Mouse (Mus musculus) ES-E14 (cell line): Measurements from ENCODE around the gene Ccdc12.

ENCODE experiments used
- CHD2 ChIP-seq: IDR thresholded peaks from 2 replicates; pipeline ENCODE4 v1.6.1; 2014; ENCODE audit warnings: mild to moderate bottlenecking, low read depth, low read length, inconsistent platforms
- HCFC1 ChIP-seq: IDR thresholded peaks from 2 replicates; pipeline ENCODE4 v1.6.1; 2012; ENCODE audit warnings: low read length, inconsistent platforms, borderline replicate concordance; ENCODE audit not compliant: insufficient read depth
- MAFK ChIP-seq: IDR thresholded peaks from 2 replicates; pipeline ENCODE4 v1.6.1; 2014; ENCODE audit warnings: mild to moderate bottlenecking, low read depth, low read length, inconsistent platforms; ENCODE audit not compliant: insufficient read depth
- ZC3H11A ChIP-seq: IDR thresholded peaks from 2 replicates; pipeline ENCODE4 v1.6.1; 2012; ENCODE audit warnings: low read depth, mild to moderate bottlenecking, inconsistent platforms, low read length, borderline replicate concordance

- TF ChIP-seq CHD2 (no peak), ZC3H11A (no peak), MAFK (no peak), HCFC1 (no peak)
Observed at GRCm38 (mm10) chr9:110659521-110659920, 3.2 kb downstream of the Ccdc12 start.
